Mouse (Mus musculus) gastrocnemius, adult 8-10 months (tissue): ENCODE measurements around the gene Mybpc3. TPM values are rescaled to one million over a fixed set of nuclear protein-coding genes. Genes with fewer than 3 reads are reported as not detected.

Experiments used
- DNase-seq, 2 experiments: peaks; one replicate each; pipeline ENCODE4 v3.0.0; 2022; ENCODE audit warnings: low spot score in 2 of 2
- total RNA-seq, 4 experiments: library from RNA; stranded (reverse); gene quantifications; 2 replicates each; pipeline ENCODE4 v1.2.4; 2022

The Mybpc3 gene
- total RNA-seq, result under 1 TPM; 0.29 to 0.36 (median 0.31) TPM

- DNase-seq, result no peak
Measured at GRCm38 (mm10) chr2:91117585-91118275, at the start of gene Mybpc3. Gene Mybpc3, plus strand, starts transcription at chr2:91118144.

GRCm38 (mm10) chr2:91068162-91068871 is 49.6 kb upstream of the Mybpc3 start:
- no peak for DNase-seq

GRCm38 (mm10) chr2:91068872-91069165 is 49.1 kb upstream of the Mybpc3 start:
- no peak for DNase-seq

GRCm38 (mm10) chr2:91069306-91070000 is 48.5 kb upstream of the Mybpc3 start:
- DNase-seq, result no peak

- peak; percentile 95 to 96 for DNase-seq
Measured at GRCm38 (mm10) chr2:91070076-91070800, 47.7 kb upstream of the Mybpc3 start, which contains the start of gene Slc39a13. Gene Slc39a13, minus strand, starts transcription at chr2:91070417.

GRCm38 (mm10) chr2:91071059-91071458 is 46.9 kb upstream of the Mybpc3 start:
- no peak for DNase-seq

- DNase-seq, result no peak
Measured at GRCm38 (mm10) chr2:91072092-91072491, 45.9 kb upstream of the Mybpc3 start.

GRCm38 (mm10) chr2:91077957-91078313 is 40.0 kb upstream of the Mybpc3 start:
- DNase-seq, result no peak

- DNase-seq, result no peak
Measured at GRCm38 (mm10) chr2:91078314-91079025, 39.5 kb upstream of the Mybpc3 start.

GRCm38 (mm10) chr2:91079026-91079384 is 38.9 kb upstream of the Mybpc3 start:
- no peak for DNase-seq

GRCm38 (mm10) chr2:91080784-91081513 is 37.0 kb upstream of the Mybpc3 start:
- no peak for DNase-seq

GRCm38 (mm10) chr2:91081775-91082695 is 35.9 kb upstream of the Mybpc3 start, which contains the start of gene Spi1:
Gene Spi1, plus strand, starts transcription at chr2:91082390.
- no peak for DNase-seq

- DNase-seq, result no peak
Measured at GRCm38 (mm10) chr2:91082844-91083243, 35.1 kb upstream of the Mybpc3 start.

GRCm38 (mm10) chr2:91083366-91083940 is 34.5 kb upstream of the Mybpc3 start:
- no peak for DNase-seq

GRCm38 (mm10) chr2:91084179-91084820 is 33.6 kb upstream of the Mybpc3 start:
- peak; percentile 63 to 78 for DNase-seq

GRCm38 (mm10) chr2:91085494-91086391 is 32.2 kb upstream of the Mybpc3 start:
- no peak for DNase-seq
